Mouse (Mus musculus) embryonic facial prominence, embryonic 15.5 days (tissue): Measurements from ENCODE around the gene Gm20388. TPM values are rescaled to one million over a fixed set of nuclear protein-coding genes. Genes with fewer than 3 reads are reported as not detected.

Experiments used
- ATAC-seq: fragments of 200-750 bp; cut with Nextera tagmentation; 2 replicates; pipeline ENCODE4 v1.8.0; 2017; ENCODE audit warnings: low read depth, moderate TSS enrichment; ENCODE audit not compliant: insufficient number of reproducible peaks, low FRiP score, low TSS enrichment
- H3K27ac ChIP-seq: fragments of 300-500 bp; sonication (generic); replicated peaks from 2 replicates; pipeline ENCODE4 v1.5.1; 2015; ENCODE audit warnings: mild to moderate bottlenecking, inconsistent platforms
- H3K27me3 ChIP-seq: fragments of 300-500 bp; sonication (generic); 2 replicates; pipeline ENCODE4 v1.6.1; 2015; ENCODE audit warnings: inconsistent platforms
- H3K36me3 ChIP-seq: fragments of 300-500 bp; sonication (generic); 2 replicates; pipeline ENCODE4 v1.6.1; 2015; ENCODE audit warnings: mild to moderate bottlenecking, inconsistent platforms
- H3K4me1 ChIP-seq: fragments of 300-500 bp; sonication (generic); 2 replicates; pipeline ENCODE4 v1.6.1; 2015; ENCODE audit warnings: inconsistent platforms
- H3K4me2 ChIP-seq: fragments of 300-500 bp; sonication (generic); replicated peaks from 2 replicates; pipeline ENCODE4 v1.6.1; 2015; ENCODE audit warnings: mild to moderate bottlenecking, inconsistent platforms
- H3K4me3 ChIP-seq: fragments of 300-500 bp; sonication (generic); replicated peaks from 2 replicates; pipeline ENCODE4 v1.5.1; 2015; ENCODE audit warnings: mild to moderate bottlenecking, inconsistent platforms
- H3K9ac ChIP-seq: fragments of 300-500 bp; sonication (generic); 2 replicates; pipeline ENCODE4 v1.6.1; 2015; ENCODE audit warnings: inconsistent platforms
- H3K9me3 ChIP-seq: fragments of 300-500 bp; sonication (generic); replicated peaks from 2 replicates; pipeline ENCODE4 v1.6.1; 2016; ENCODE audit warnings: inconsistent platforms
- WGBS: fragments of 180-500 bp; shearing (Covaris S2); methylation state at CpG from one replicate; pipeline ENCODE4 v1.1.7; 2015; 5-methylcytosine and 5-hydroxymethylcytosine counted together
- polyA plus RNA-seq: library from polyadenylated mRNA; unstranded; fragments of >200 nt; fragmentation: Nextera tagmentation; extraction: Ambion mirVana; gene quantifications from 2 replicates; pipeline ENCODE4 v1.2.1, GENCODE M21; 2015

Gm20388 gene
- polyA plus RNA-seq, 1 experiment from 2014 or later = 8.0 TPM

GRCm38 (mm10) chr8:122524506-122524905 lies 2613.9 kb downstream of the Gm20388 start:
- H3K4me3 ChIP-seq = no peak overlapping the region
- peaks cover 46% of the 10 kb centered on the region for H3K4me1 ChIP-seq
- WGBS = 74% methylated on average over 6 of the region's 6 CpGs
- H3K9me3 ChIP-seq = no peaks in the 10 kb centered on the region
- peak overlapping the region; percentile 28; the same call in 1 of the 2 replicates for H3K4me2 ChIP-seq
- H3K9ac ChIP-seq = no peak overlapping the region
- peak overlapping the region; percentile 83 for H3K27ac ChIP-seq
- no peaks in the 10 kb centered on the region for H3K27me3 ChIP-seq
- no peaks in the 10 kb centered on the region for H3K36me3 ChIP-seq
- ATAC-seq = no peak

- Histone ChIP-seq H3K4me3 (no peak overlapping the region), H3K27ac (peak overlapping the region; percentile 44; the same call in 1 of the 2 replicates), H3K36me3 (no peaks in the 10 kb centered on the region), H3K4me2 (no peak overlapping the region), H3K4me1 (peaks cover 46% of the 10 kb centered on the region), H3K27me3 (no peaks in the 10 kb centered on the region), H3K9ac (no peak overlapping the region), H3K9me3 (no peaks in the 10 kb centered on the region)
- ATAC-seq = no peak
- 67% methylated on average over 6 of the region's 6 CpGs for WGBS
These were observed 2614.4 kb downstream of the Gm20388 start for GRCm38 (mm10) chr8:122525004-122525403.

GRCm38 (mm10) chr8:122526084-122526483 lies 2615.4 kb downstream of the Gm20388 start:
- H3K27ac ChIP-seq = peak overlapping the region; percentile 44
- H3K4me2 ChIP-seq = no peak overlapping the region
- H3K36me3 ChIP-seq = no peaks in the 10 kb centered on the region
- peaks cover 47% of the 10 kb centered on the region for H3K4me1 ChIP-seq
- ATAC-seq = no peak
- H3K9ac ChIP-seq = no peak overlapping the region
- 60% methylated on average over 3 of the region's 3 CpGs for WGBS
- no peaks in the 10 kb centered on the region for H3K9me3 ChIP-seq
- H3K27me3 ChIP-seq = no peaks in the 10 kb centered on the region
- no peak overlapping the region for H3K4me3 ChIP-seq

- Histone ChIP-seq H3K36me3 (no peaks in the 10 kb centered on the region), H3K4me3 (no peak overlapping the region), H3K27ac (peak overlapping the region; percentile 44), H3K9ac (no peak overlapping the region), H3K4me1 (peaks cover 52% of the 10 kb centered on the region), H3K27me3 (no peaks in the 10 kb centered on the region), H3K4me2 (no peak overlapping the region), H3K9me3 (no peaks in the 10 kb centered on the region)
- no peak for ATAC-seq
- 46% methylated on average over 7 of the region's 7 CpGs for WGBS
These were observed 2616.0 kb downstream of the Gm20388 start for GRCm38 (mm10) chr8:122526526-122527170.

- Histone ChIP-seq H3K4me3 (no peak overlapping the region), H3K4me2 (no peak overlapping the region), H3K27me3 (no peaks in the 10 kb centered on the region), H3K9ac (no peak overlapping the region), H3K27ac (no peak overlapping the region), H3K36me3 (no peaks in the 10 kb centered on the region), H3K4me1 (peaks cover 50% of the 10 kb centered on the region), H3K9me3 (no peaks in the 10 kb centered on the region)
- no peak for ATAC-seq
- WGBS = 91% methylated on average over 3 of the region's 3 CpGs
These were observed 2617.3 kb downstream of the Gm20388 start for GRCm38 (mm10) chr8:122527937-122528336.

- Histone ChIP-seq H3K9ac (no peak overlapping the region), H3K4me3 (no peak overlapping the region), H3K9me3 (no peaks in the 10 kb centered on the region), H3K36me3 (no peaks in the 10 kb centered on the region), H3K27ac (no peak overlapping the region), H3K27me3 (no peaks in the 10 kb centered on the region), H3K4me2 (no peak overlapping the region), H3K4me1 (peaks cover 37% of the 10 kb centered on the region)
- ATAC-seq = no peak
- WGBS = 87% methylated on average over 4 of the region's 4 CpGs
These were observed 2618.5 kb downstream of the Gm20388 start for GRCm38 (mm10) chr8:122529159-122529558.

GRCm38 (mm10) chr8:122531312-122531711 lies 2620.7 kb downstream of the Gm20388 start:
- H3K4me3 ChIP-seq = no peak overlapping the region
- H3K27me3 ChIP-seq = no peaks in the 10 kb centered on the region
- H3K4me1 ChIP-seq = peaks cover 19% of the 10 kb centered on the region
- H3K4me2 ChIP-seq = no peak overlapping the region; the same call in 1 of the 2 replicates
- H3K9me3 ChIP-seq = no peaks in the 10 kb centered on the region
- no peak for ATAC-seq
- H3K9ac ChIP-seq = no peak overlapping the region
- WGBS = 73% methylated on average over 8 of the region's 8 CpGs
- H3K27ac ChIP-seq = peak overlapping the region; percentile 58; the same call in 1 of the 2 replicates
- H3K36me3 ChIP-seq = no peaks in the 10 kb centered on the region

GRCm38 (mm10) chr8:122537033-122537432 lies 2626.4 kb downstream of the Gm20388 start:
- WGBS = 20% methylated on average over 6 of the region's 6 CpGs
- H3K9ac ChIP-seq = no peak overlapping the region
- H3K4me2 ChIP-seq = peak overlapping the region; percentile 19; the same call in 1 of the 2 replicates
- no peaks in the 10 kb centered on the region for H3K27me3 ChIP-seq
- H3K9me3 ChIP-seq = no peaks in the 10 kb centered on the region
- peaks cover 28% of the 10 kb centered on the region for H3K4me1 ChIP-seq
- H3K4me3 ChIP-seq = no peak overlapping the region
- H3K27ac ChIP-seq = peak overlapping the region; percentile 75
- peak; percentile 78 for ATAC-seq
- H3K36me3 ChIP-seq = no peaks in the 10 kb centered on the region

- no peak for ATAC-seq
- 77% methylated on average over 2 of the region's 2 CpGs for WGBS
- peaks cover 28% of the 10 kb centered on the region for H3K4me1 ChIP-seq
- H3K36me3 ChIP-seq = no peaks in the 10 kb centered on the region
- H3K27ac ChIP-seq = peak overlapping the region; percentile 75
- H3K9ac ChIP-seq = no peak overlapping the region
- no peaks in the 10 kb centered on the region for H3K9me3 ChIP-seq
- no peak overlapping the region for H3K4me2 ChIP-seq
- H3K4me3 ChIP-seq = no peak overlapping the region
- H3K27me3 ChIP-seq = no peaks in the 10 kb centered on the region
These were observed 2627.2 kb downstream of the Gm20388 start for GRCm38 (mm10) chr8:122537812-122538211.

- H3K36me3 ChIP-seq = no peaks in the 10 kb centered on the region; the same call in 1 of the 2 replicates
- no peak overlapping the region for H3K4me3 ChIP-seq
- no peak overlapping the region for H3K4me2 ChIP-seq
- no peaks in the 10 kb centered on the region for H3K27me3 ChIP-seq
- no peak for ATAC-seq
- 90% methylated on average over 9 of the region's 9 CpGs for WGBS
- no peak overlapping the region for H3K27ac ChIP-seq
- peaks cover 28% of the 10 kb centered on the region for H3K4me1 ChIP-seq
- H3K9ac ChIP-seq = no peak overlapping the region
- H3K9me3 ChIP-seq = no peaks in the 10 kb centered on the region
These were observed 2627.9 kb downstream of the Gm20388 start for GRCm38 (mm10) chr8:122538310-122539076.

GRCm38 (mm10) chr8:122544138-122544537 lies 2633.5 kb downstream of the Gm20388 start:
- no peak overlapping the region for H3K9ac ChIP-seq
- peaks cover 31% of the 10 kb centered on the region for H3K4me1 ChIP-seq
- H3K9me3 ChIP-seq = no peaks in the 10 kb centered on the region
- H3K27ac ChIP-seq = no peak overlapping the region
- WGBS = 80% methylated on average over 8 of the region's 8 CpGs
- no peaks in the 10 kb centered on the region for H3K27me3 ChIP-seq
- H3K4me3 ChIP-seq = no peak overlapping the region
- peak; percentile 27; the same call in 1 of the 2 replicates for ATAC-seq
- no peak overlapping the region for H3K4me2 ChIP-seq
- no peaks in the 10 kb centered on the region; the same call in 1 of the 2 replicates for H3K36me3 ChIP-seq
